Mouse (Mus musculus) left cerebral cortex, adult 8-10 months (tissue): Measurements from ENCODE around the gene Amy1. TPM values are rescaled to one million over a fixed set of nuclear protein-coding genes. Genes with fewer than 3 reads are reported as not detected.
"Not testable (repeated sequence)": the region's sequence is repeated elsewhere in the genome, so short reads cannot be mapped to it uniquely, and the experiment has no call there.

Experiments used
- DNase-seq, 2 experiments: peaks; one replicate each; pipeline ENCODE4 v3.0.0; 2022; ENCODE audit warnings: low spot score in 2 of 2
- total RNA-seq, 4 experiments: library from RNA; stranded (reverse); gene quantifications; 2 replicates each; pipeline ENCODE4 v1.2.4; 2022

Gene Amy1
- total RNA-seq: 10 to 100 TPM; 12.7 to 16.0 (median 14.9) TPM

DNA sequence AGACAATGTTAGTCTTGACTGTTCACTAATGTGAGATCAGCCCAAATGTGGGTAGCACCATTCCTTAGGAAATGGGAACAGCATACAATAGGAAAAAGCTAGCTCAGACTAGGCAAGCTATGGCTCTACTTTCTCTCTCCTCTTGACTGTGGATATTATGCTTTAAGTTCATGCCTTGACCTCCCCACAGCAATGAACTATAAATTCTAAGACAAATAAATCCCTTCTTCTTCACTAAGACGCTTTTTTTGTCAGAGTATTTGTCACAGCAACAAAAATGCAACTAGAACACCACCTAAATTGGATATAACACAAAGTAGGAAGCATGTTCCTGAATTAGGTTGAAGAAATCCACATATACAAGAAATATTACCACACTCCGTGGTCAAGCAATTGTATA, at the start of gene Amy1:
Amy1 (minus strand) TSS at position 101 of the 400 bp plus-strand sequence.
- no peak for DNase-seq

DNA sequence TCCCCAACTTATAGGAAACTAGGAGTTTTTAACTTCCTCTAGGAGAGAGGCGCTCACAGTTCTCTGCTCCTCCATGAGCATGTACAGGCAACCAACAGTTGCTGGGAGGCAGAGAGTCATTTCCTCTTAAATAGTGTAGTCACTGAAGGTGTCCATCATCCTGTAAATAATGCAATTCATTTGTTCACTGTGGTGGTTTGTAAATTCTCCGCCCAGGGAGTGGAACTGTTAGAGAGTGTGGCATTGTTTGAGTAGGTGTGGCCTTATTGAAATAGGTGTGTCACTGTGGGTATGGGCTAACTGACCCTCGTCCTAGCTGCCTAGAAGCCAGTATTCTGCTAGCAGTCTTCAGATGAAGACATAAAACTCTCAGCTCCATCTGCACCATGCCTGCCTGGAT, 47.8 kb upstream of the Amy1 start:
- DNase-seq: no peak

DNA sequence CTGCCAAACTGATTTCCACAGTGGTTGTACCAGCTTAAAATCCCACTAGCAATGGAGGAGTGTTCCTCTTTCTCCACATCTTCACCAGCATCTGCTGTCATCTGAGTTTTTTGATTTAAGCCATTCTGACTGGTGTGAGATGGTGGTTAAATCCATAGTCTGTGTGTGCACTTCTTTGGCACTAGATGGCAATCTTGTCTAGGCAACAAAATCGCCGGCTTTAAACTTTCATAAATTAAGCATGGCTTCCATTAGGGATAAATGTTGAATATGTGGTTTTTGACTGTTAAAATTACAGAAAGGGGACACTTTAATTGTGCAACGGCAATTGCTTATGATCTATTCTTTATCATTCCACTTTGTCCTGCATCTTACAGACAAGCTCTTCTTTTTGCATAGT, 44.9 kb upstream of the Amy1 start:
- DNase-seq: not testable (repeated sequence)

DNA sequence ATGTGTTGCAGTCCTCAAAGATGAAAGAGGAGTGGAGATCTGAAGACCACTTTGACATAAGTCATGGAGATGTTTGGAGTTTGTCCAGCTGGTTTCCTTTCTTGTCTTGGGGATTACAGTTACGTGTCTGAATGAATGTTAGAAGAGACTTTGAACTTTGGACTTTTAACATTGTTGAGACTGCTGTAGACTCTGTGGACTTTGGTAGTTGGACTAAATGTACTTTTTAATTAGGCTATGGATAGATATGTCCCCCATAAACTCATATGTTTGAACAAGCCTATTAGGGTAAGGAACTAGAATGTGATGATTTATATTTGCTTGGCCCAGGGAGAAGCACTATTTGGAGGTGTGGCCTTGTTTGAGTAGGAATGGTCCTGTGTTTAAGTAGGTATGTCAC, 33.0 kb upstream of the Amy1 start:
- DNase-seq: no peak

DNA sequence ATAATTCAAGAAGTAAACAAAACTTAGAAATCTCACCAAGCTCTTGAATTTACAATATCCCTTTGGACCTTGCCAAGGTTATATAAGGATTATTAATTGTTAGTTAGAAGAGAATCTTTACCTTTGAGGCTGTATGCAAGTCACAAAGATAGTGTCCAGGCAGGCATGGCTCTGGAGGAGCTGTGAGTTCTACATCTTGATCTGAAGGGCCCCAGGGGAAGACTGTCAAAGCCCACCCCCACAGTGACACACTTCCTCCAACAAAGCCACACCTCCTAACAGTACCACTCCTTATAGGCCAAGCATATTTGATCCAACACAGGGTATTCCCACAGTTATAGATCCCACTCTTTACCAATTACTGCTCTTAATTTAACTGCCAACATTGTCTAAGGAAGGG, 27.7 kb upstream of the Amy1 start:
- DNase-seq: no peak

DNA sequence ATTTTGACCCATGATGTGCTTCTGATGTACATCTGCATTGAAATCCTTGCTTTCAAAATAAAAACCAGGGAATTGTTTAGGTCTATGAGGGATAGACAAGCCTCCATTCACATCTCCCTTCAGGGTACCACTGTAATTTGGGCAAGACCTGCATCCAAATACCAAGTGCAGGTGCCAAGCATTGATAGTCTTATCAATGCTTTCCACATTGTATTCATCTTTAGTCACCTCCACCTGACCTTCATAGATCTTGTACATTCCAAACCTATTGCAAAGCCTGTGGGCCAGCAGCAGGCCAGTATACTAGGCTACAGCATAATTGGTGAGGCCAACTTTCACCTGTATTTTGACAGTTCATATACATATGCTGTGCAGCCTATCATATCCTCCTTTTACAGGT, 25.1 kb upstream of the Amy1 start:
- DNase-seq: no peak

DNA sequence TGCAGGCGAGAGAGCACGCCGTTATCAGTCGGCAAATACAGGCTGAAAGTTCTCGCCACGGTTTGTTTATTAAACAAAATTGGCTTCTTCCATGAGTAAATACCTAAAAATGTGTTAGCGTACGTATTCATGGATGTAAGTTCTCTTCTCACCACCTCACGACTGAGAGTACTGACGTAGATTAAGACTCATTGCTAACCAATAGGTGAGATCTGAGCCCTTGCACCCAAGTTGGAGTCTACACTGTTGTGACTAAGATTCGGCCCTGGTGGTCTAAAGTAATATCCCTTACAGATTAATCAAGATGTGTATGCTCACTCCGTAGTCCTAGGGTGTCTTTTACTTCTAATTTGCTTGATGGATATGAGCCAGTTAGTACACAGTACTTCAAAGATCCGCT, 24.1 kb upstream of the Amy1 start:
- no peak for DNase-seq

DNA sequence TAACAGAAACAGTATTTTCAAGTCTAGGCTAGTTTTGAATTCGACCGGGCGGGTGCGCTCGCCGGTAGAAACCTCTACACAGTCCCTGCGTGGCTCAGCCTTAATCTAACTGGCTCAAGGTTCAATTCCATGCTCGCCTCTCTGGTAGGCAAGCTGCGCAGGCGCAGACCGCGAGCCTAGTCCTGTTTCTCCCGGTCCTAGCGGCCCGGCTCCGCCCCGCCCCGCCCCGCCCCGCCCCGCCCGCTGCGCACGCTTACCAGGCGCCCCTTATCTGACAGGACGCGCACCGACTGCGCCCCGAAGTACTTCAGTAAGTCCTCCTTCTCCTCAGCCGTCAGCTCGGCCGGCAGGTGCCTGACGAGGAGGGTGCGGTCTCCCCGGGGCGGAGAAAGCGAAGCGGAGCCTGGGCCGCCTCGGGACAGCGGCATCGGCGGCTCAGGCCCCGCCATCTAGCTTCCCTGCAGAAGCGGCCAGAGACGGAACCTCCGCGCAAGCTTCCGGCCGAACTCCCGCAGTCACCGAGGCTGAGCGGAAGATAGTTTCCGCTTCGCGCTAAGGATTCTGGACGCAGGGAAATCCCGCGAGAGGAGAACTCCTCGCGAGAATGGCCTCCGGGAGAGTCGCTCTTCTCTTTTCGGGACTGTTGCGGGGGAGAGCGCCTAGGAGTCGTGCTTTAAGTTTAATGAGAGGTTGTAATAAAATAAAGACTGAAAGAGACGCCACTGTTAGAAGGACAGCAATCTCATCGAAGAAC, 23.3 kb upstream of the Amy1 start, which contains the start of gene Rnpc3:
Rnpc3 (minus strand) TSS at position 544 of the 754 bp plus-strand sequence.
- peak; percentile 89 to 94 for DNase-seq

DNA sequence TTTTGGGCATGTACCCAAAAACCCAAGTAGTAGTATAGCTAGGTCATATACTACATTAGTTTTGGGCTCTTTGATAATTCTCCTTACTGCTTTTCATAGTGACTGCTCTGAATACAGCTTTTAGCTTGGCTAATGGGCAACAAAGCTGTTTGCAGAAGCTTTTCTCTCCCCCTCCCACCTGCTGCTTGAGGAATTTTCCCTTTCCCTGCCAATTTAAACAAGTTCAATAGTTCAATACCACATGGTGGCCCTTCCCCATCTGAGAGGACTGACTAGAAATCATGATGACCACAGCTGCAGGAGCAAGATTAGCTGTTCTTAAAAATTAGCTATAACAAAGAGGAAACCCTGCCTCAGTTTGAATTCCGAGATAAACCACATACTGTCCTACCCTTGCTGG, 15.7 kb downstream of the Amy1 start:
- DNase-seq: no peak

DNA sequence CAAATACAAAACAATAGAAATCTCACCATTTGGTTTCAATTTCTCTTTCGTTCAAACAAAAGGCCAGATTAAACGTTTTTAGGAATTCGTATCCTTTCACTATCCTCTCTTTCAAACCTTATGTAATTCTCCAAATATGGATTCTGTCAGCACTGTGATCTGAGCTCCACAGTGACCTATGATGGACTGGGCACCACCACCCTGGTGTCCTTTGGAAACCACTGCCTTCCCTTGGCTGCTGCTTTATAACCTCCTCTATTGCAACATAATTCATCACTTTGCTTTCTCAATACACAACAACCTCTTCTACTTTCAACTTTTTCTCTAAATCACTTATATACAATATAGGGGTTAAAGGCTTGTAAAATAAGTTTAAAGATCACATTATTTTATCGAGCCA, 31.9 kb downstream of the Amy1 start:
- DNase-seq: no peak

DNA sequence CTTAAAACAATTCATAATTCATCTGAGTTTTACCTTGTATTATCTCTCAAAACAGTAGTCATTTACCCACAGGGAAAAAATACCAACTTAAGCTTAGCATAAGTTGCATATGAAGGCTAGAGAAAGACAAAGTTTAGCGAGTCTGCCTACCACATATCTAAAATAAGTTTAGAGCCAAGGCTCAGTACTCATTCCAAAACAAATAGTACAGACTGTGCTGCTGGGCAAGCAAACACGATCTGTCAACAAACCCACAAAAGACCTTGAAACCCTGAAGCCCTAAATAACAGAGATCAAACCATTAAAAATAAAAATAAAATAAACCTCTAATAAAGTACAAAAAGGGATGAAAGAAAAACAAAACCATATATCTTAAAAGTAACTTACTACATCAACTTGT, 32.4 kb downstream of the Amy1 start:
- DNase-seq: no peak

DNA sequence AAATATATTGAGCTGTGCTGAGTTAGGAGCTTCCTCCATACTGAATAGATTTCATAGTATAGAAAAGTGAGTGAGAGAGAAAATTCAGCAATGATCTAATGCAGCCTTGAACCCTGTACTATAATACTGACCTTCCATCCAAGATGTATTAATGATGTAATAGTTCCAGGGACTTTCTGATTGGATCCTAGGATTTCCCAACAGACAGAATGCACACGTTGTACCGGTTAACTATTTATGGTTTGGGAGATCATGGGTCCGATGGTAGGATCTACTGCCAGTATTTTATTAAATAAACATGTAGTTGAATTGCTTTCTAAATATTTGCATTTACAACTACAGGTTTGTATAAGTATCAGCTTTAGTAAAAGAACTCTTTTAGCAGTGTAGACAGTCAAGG, 34.3 kb downstream of the Amy1 start:
- DNase-seq: no peak

DNA sequence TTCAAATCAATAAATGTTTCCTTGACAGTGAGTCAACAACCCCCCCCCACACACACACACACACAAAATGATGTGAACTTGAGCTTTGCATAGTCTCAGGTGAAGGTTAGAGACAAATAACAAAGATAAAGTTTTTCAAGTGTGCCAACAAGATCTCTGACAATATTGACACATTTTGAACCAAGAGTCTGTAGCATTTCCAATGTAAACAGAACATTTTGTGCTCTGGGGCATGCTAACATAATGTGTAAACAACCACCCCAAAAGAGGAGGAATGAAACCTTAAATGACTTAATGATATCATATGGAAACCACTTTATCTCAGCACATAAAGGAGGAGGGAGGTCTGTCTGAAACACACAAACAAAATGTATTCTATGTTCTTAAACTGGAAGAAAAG, 66.8 kb downstream of the Amy1 start:
- no peak for DNase-seq

DNA sequence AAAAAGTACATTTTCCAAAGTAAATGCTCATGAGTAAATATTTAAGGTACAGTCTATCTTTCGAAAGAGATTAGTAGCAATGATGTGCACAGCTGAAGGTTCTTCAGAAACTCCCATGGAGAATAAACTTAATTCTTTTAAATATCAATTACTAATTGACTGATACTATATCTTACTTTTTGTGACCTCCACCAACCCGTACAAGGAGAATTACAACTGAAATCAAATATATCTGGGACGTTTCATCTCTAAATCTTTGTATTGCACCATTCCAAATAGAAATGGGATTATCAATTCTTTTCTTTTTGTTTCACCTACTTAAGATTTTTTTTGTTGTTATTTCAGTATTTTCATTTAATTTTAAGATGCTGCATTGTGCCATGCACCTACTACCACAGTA, 74.2 kb downstream of the Amy1 start, which contains the start of gene Amy2a1:
Amy2a1 (minus strand) TSS at position 101 of the 400 bp plus-strand sequence.
- not testable (repeated sequence) for DNase-seq

Other genes starting within 250 kb of the Amy1 start
- gene Amy2a1, start 74.3 kb downstream of the Amy1 start, total RNA-seq: not detected
- gene Rnpc3, start 23.4 kb upstream of the Amy1 start, total RNA-seq: 10 to 100 TPM; 24.2 to 28.4 (median 26.2) TPM